Mouse (Mus musculus): Measurements from ENCODE around the gene Trim67. TPM values are rescaled to one million over a fixed set of nuclear protein-coding genes. Genes with fewer than 3 reads are reported as not detected.

Gene Trim67
- polyA plus RNA-seq, 1 experiment from 2014 or later, result 0.01 TPM

Other genes starting within 250 kb of the Trim67 start
- gene Agt, start 223.4 kb upstream of the Trim67 start, polyA plus RNA-seq (2016; fragmentation: Nextera tagmentation; extraction: Ambion mirVana), result 23.3 and 25.9 TPM in 2 replicates
- 0.05 TPM in 1 of 2 replicates, not detected in the other for gene Capn9, start 217.0 kb upstream of the Trim67 start, polyA plus RNA-seq (2016; fragmentation: Nextera tagmentation; extraction: Ambion mirVana)
- gene 2310022B05Rik, start 129.7 kb upstream of the Trim67 start, polyA plus RNA-seq (2016; fragmentation: Nextera tagmentation; extraction: Ambion mirVana), result 9.4 and 10.2 TPM in 2 replicates
- 32.4 and 35.4 TPM in 2 replicates for gene Ttc13, start 71.1 kb upstream of the Trim67 start, polyA plus RNA-seq (2016; fragmentation: Nextera tagmentation; extraction: Ambion mirVana)
- gene Arv1, start 71.0 kb upstream of the Trim67 start, polyA plus RNA-seq (2016; fragmentation: Nextera tagmentation; extraction: Ambion mirVana), result 13.3 TPM in 2 replicates
- gene Fam89a, start 41.3 kb upstream of the Trim67 start, polyA plus RNA-seq (2016; fragmentation: Nextera tagmentation; extraction: Ambion mirVana), result 2.9 and 3.2 TPM in 2 replicates
- gene Gnpat, start 69.9 kb downstream of the Trim67 start, polyA plus RNA-seq (2016; fragmentation: Nextera tagmentation; extraction: Ambion mirVana), result 62.3 and 66.2 TPM in 2 replicates
- gene 2810004N23Rik, start 70.0 kb downstream of the Trim67 start, polyA plus RNA-seq (2016; fragmentation: Nextera tagmentation; extraction: Ambion mirVana), result 39.6 and 40.8 TPM in 2 replicates
- gene Exoc8, start 104.6 kb downstream of the Trim67 start, polyA plus RNA-seq (2016; fragmentation: Nextera tagmentation; extraction: Ambion mirVana), result 9.4 and 10.5 TPM in 2 replicates
- gene Sprtn, start 104.8 kb downstream of the Trim67 start, polyA plus RNA-seq (2016; fragmentation: Nextera tagmentation; extraction: Ambion mirVana), result 11.1 and 12.4 TPM in 2 replicates
- 4.3 TPM in 2 replicates for gene Egln1, start 156.2 kb downstream of the Trim67 start, polyA plus RNA-seq (2016; fragmentation: Nextera tagmentation; extraction: Ambion mirVana)
- 71.4 TPM in 2 replicates for gene Tsnax, start 219.9 kb downstream of the Trim67 start, polyA plus RNA-seq (2016; fragmentation: Nextera tagmentation; extraction: Ambion mirVana)

Measured in liver, embryonic 12.5 days (tissue).